Mouse (Mus musculus): Measurements from ENCODE around the gene Prkca.

- TF ChIP-seq POLR2A (IDR thresholded peaks at IDR 0.05; ENCODE audit: insufficient read depth, low read length) (no peak), CTCF (IDR thresholded peaks at IDR 0.05; ENCODE audit: low read depth, low read length) (no peak)
These were observed 438.4 kb downstream of the Prkca start for GRCm38 (mm10) chr11:107905364-107905763.
